ENCODE assay signal across 9 mouse cellular contexts in the genomic region with DNA sequence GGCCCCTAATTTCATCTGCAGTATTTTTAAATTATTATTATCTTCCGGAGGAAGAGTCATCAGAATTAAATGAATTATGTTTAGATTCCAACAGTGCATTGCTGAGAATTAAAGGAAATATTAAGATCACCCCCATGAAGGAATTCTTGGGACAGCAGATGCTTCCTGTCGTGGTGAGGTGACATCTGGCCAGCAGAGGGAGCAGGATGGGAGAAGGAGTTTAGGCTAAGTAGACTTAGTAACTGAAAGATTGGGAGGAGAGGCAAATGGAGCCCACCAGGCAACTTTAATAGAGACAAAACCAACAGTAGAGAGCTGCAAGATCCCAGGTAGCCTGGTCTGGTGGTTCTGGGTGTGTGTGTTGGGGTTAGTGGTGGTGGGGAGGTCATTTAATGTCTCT.
A peak's percentile ranks its signal among the peaks of the same experiment; 100 is the strongest.
DNase-seq lines count a peak whose midpoint lies in the region; ATAC-seq lines count a peak whose summit lies in the region.
"Had no signal": no experiment of that assay in that cellular context is flagged by ENCODE, and none has a peak within 500 bp of the region (broad histone marks: within the 10 kb centered on the region; RNA-seq: fewer than 3 reads in every experiment).

No protein-coding gene starts in this region.

- intact Hi-C loops in heart, postnatal 25 days (cut with DNase I): no loop called here

- no peak overlapping the region for H3K4me3 ChIP-seq in limb, embryonic 11.5 days (ENCODE audit: low read depth, low read length)
- H3K4me3 ChIP-seq: hindbrain, embryonic 15.5 days had no signal

- H3K4me1 ChIP-seq in limb, embryonic 11.5 days (ENCODE audit: control insufficient read depth, insufficient read depth, low read length): no peaks in the 10 kb centered on the region
- H3K4me1 ChIP-seq: hindbrain, embryonic 15.5 days had no signal

- H3K36me3 ChIP-seq in limb, embryonic 11.5 days (ENCODE audit: control insufficient read depth, insufficient read depth, low read length): no peaks in the 10 kb centered on the region
- H3K36me3 ChIP-seq: hindbrain, embryonic 15.5 days had no signal

- DNase-seq in heart, adult 18-20 months: peak; percentile 11 to 59
- no peak for DNase-seq in heart, postnatal 25 days (ENCODE audit: low spot score)
- DNase-seq in right cerebral cortex, adult 18-20 months: peak; percentile 23
- DNase-seq in right cerebral cortex, postnatal 36 days (ENCODE audit: low spot score in 2 of 2): no peak
- DNase-seq in cerebellum, postnatal 14 days: peak; percentile 32 to 56
- peak; percentile 39 for DNase-seq in limb, embryonic 11.5 days (ENCODE audit: low spot score)
- no peak for DNase-seq in c-Kit-positive CD71-positive TER-119-positive erythroid progenitor cells, embryonic 14.5 days (ENCODE audit: low spot score)

- no peak overlapping the region for H3K27ac ChIP-seq in limb, embryonic 11.5 days (replicated peaks; ENCODE audit: low read depth, low read length)
- H3K27ac ChIP-seq: hindbrain, embryonic 15.5 days had no signal

- 39% methylated on average over 2 of the region's 2 CpGs for WGBS in limb, embryonic 11.5 days

- no peaks in the 10 kb centered on the region for H3K27me3 ChIP-seq in limb, embryonic 11.5 days (ENCODE audit: control insufficient read depth, insufficient read depth, low read length)
- H3K27me3 ChIP-seq: hindbrain, embryonic 15.5 days had no signal

- no peak for ATAC-seq in limb, embryonic 11.5 days (ENCODE audit: insufficient number of reproducible peaks, low FRiP score, low TSS enrichment, low read depth)
- no peak for ATAC-seq in inflammation-experienced regulatory T-cells, adult 6 months

- H3K4me2 ChIP-seq in limb, embryonic 11.5 days (ENCODE audit: low read depth, severe bottlenecking): no peak overlapping the region
- H3K4me2 ChIP-seq: hindbrain, embryonic 15.5 days had no signal

- no peak overlapping the region for H3K9ac ChIP-seq in limb, embryonic 11.5 days (ENCODE audit: low read length)
- H3K9ac ChIP-seq: hindbrain, embryonic 15.5 days had no signal

- no peaks in the 10 kb centered on the region for H3K9me3 ChIP-seq in limb, embryonic 11.5 days (ENCODE audit: control insufficient read depth, low read length)
- H3K9me3 ChIP-seq: hindbrain, embryonic 15.5 days had no signal

Comparison
In these comparisons a context has a peak if more than half of its experiments do, and no peak if none do; other contexts are left out.
1. DNase-seq: peak in heart, adult 18-20 months (2 of 2), right cerebral cortex, adult 18-20 months (single experiment), cerebellum, postnatal 14 days (2 of 2) and limb, embryonic 11.5 days (single experiment); none in heart, postnatal 25 days (single experiment), right cerebral cortex, postnatal 36 days (0 of 2) and c-Kit-positive CD71-positive TER-119-positive erythroid progenitor cells, embryonic 14.5 days (single experiment).